Mouse (Mus musculus) neural tube, embryonic 12.5 days (tissue): Measurements from ENCODE around the gene Hnrnpul2. TPM values are rescaled to one million over a fixed set of nuclear protein-coding genes. Genes with fewer than 3 reads are reported as not detected.
A peak's percentile ranks its signal among the peaks of the same experiment; 100 is the strongest.
"Not testable (repeated sequence)": the region's sequence is repeated elsewhere in the genome, so short reads cannot be mapped to it uniquely, and the experiment has no call there.

ENCODE experiments used
- ATAC-seq: fragments of 200-750 bp; cut with Nextera tagmentation; 2 replicates; pipeline ENCODE4 v1.8.0; 2017; ENCODE audit warnings: low read depth, mild to moderate bottlenecking, moderate TSS enrichment, moderate library complexity; ENCODE audit not compliant: low FRiP score
- H3K27ac ChIP-seq: fragments of 300-500 bp; sonication (generic); 2 replicates; pipeline ENCODE4 v1.5.1; 2016
- H3K27me3 ChIP-seq: fragments of 300-500 bp; sonication (generic); replicated peaks from 2 replicates; pipeline ENCODE4 v1.6.1; 2016; ENCODE audit warnings: mild to moderate bottlenecking
- H3K36me3 ChIP-seq: fragments of 300-500 bp; sonication (generic); 2 replicates; pipeline ENCODE4 v1.6.1; 2016; ENCODE audit warnings: mild to moderate bottlenecking
- H3K4me1 ChIP-seq: fragments of 300-500 bp; sonication (generic); 2 replicates; pipeline ENCODE4 v1.6.1; 2016
- H3K4me2 ChIP-seq: fragments of 300-500 bp; sonication (generic); replicated peaks from 2 replicates; pipeline ENCODE4 v1.6.1; 2016; ENCODE audit warnings: mild to moderate bottlenecking
- H3K4me3 ChIP-seq: fragments of 300-500 bp; sonication (generic); 2 replicates; pipeline ENCODE4 v1.5.1; 2016
- H3K9ac ChIP-seq: fragments of 300-500 bp; sonication (generic); 2 replicates; pipeline ENCODE4 v1.6.1; 2016; ENCODE audit warnings: mild to moderate bottlenecking
- H3K9me3 ChIP-seq: fragments of 300-500 bp; sonication (generic); 2 replicates; pipeline ENCODE4 v1.6.1; 2016; ENCODE audit warnings: mild to moderate bottlenecking
- WGBS: fragments of 180-500 bp; shearing (Covaris S2); methylation state at CpG from one replicate; pipeline ENCODE4 v1.1.7; 2016; 5-methylcytosine and 5-hydroxymethylcytosine counted together
- polyA plus RNA-seq: library from polyadenylated mRNA; unstranded; fragments of >200 nt; fragmentation: Nextera tagmentation; extraction: Ambion mirVana; gene quantifications from 2 replicates; pipeline ENCODE4 v1.2.1, GENCODE M21; 2016

Hnrnpul2 gene
- polyA plus RNA-seq, 1 experiment from 2014 or later = 5.7 TPM

GRCm38 (mm10) chr19:8841012-8841411 lies 21.2 kb downstream of the Hnrnpul2 start:
- peak overlapping the region; percentile 64 for H3K9ac ChIP-seq
- H3K4me2 ChIP-seq = peak overlapping the region; percentile 75
- no peaks in the 10 kb centered on the region for H3K9me3 ChIP-seq
- 92% methylated on average over 7 of the region's 7 CpGs for WGBS
- H3K27ac ChIP-seq = no peak overlapping the region
- no peaks in the 10 kb centered on the region for H3K27me3 ChIP-seq
- H3K4me1 ChIP-seq = peaks cover 32% of the 10 kb centered on the region
- H3K36me3 ChIP-seq = peaks cover 18% of the 10 kb centered on the region
- peak overlapping the region; percentile 52 for H3K4me3 ChIP-seq
- ATAC-seq = no peak

GRCm38 (mm10) chr19:8842961-8843360 lies 23.2 kb downstream of the Hnrnpul2 start:
- Histone ChIP-seq H3K4me1 (peaks cover 32% of the 10 kb centered on the region), H3K9me3 (no peaks in the 10 kb centered on the region), H3K36me3 (peaks cover 34% of the 10 kb centered on the region), H3K4me2 (no peak overlapping the region), H3K9ac (no peak overlapping the region), H3K27me3 (no peaks in the 10 kb centered on the region), H3K4me3 (no peak overlapping the region), H3K27ac (no peak overlapping the region)
- 92% methylated on average over 6 of the region's 6 CpGs for WGBS
- ATAC-seq = no peak

- ATAC-seq = no peak
- H3K27ac ChIP-seq = no peak overlapping the region
- peaks cover 18% of the 10 kb centered on the region for H3K4me1 ChIP-seq
- H3K36me3 ChIP-seq = peaks cover 46% of the 10 kb centered on the region
- no peaks in the 10 kb centered on the region for H3K9me3 ChIP-seq
- no peak overlapping the region for H3K4me3 ChIP-seq
- no peak overlapping the region for H3K4me2 ChIP-seq
- H3K27me3 ChIP-seq = no peaks in the 10 kb centered on the region
- H3K9ac ChIP-seq = no peak overlapping the region
- 71% methylated on average over 5 of the region's 5 CpGs for WGBS
These were observed 24.7 kb downstream of the Hnrnpul2 start for GRCm38 (mm10) chr19:8844371-8845129.

- no peak overlapping the region for H3K4me3 ChIP-seq
- H3K27me3 ChIP-seq = no peaks in the 10 kb centered on the region; the same call in 1 of the 2 replicates
- no peaks in the 10 kb centered on the region for H3K9me3 ChIP-seq
- ATAC-seq = no peak
- peaks cover 35% of the 10 kb centered on the region for H3K36me3 ChIP-seq
- no peak overlapping the region for H3K27ac ChIP-seq
- no peak overlapping the region for H3K9ac ChIP-seq
- H3K4me1 ChIP-seq = no peaks in the 10 kb centered on the region
- 93% methylated on average over 5 of the region's 5 CpGs for WGBS
- H3K4me2 ChIP-seq = no peak overlapping the region
These were observed 28.5 kb downstream of the Hnrnpul2 start for GRCm38 (mm10) chr19:8848356-8848755.

- Histone ChIP-seq H3K36me3 (peaks cover 35% of the 10 kb centered on the region), H3K9me3 (no peaks in the 10 kb centered on the region), H3K4me3 (no peak within 1 kb of the TSS), H3K27ac (no peak within 1 kb of the TSS), H3K4me2 (no peak within 1 kb of the TSS), H3K9ac (no peak within 1 kb of the TSS), H3K27me3 (no peaks in the 10 kb centered on the region; the same call in 1 of the 2 replicates), H3K4me1 (no peaks in the 10 kb centered on the region)
- ATAC-seq = no peak
- WGBS = 44% methylated on average over 7 of the region's 7 CpGs
These were observed 30.6 kb downstream of the Hnrnpul2 start, which contains the start of gene Lrrn4cl for GRCm38 (mm10) chr19:8850402-8850901. TSS of gene Lrrn4cl (plus strand) at chr19:8850768.

GRCm38 (mm10) chr19:8851639-8852038 lies 31.8 kb downstream of the Hnrnpul2 start:
- 54% methylated on average over 7 of the region's 7 CpGs for WGBS
- Histone ChIP-seq H3K9ac (no peak overlapping the region), H3K4me3 (no peak overlapping the region), H3K27ac (no peak overlapping the region), H3K36me3 (peaks cover 25% of the 10 kb centered on the region), H3K9me3 (no peaks in the 10 kb centered on the region), H3K27me3 (no peaks in the 10 kb centered on the region; the same call in 1 of the 2 replicates), H3K4me1 (no peaks in the 10 kb centered on the region), H3K4me2 (no peak overlapping the region)
- ATAC-seq = no peak

- 63% methylated on average over 10 of the region's 10 CpGs for WGBS
- H3K4me1 ChIP-seq = no peaks in the 10 kb centered on the region
- no peak for ATAC-seq
- no peak overlapping the region for H3K27ac ChIP-seq
- H3K36me3 ChIP-seq = peaks cover 17% of the 10 kb centered on the region
- no peaks in the 10 kb centered on the region for H3K9me3 ChIP-seq
- no peak overlapping the region for H3K4me2 ChIP-seq
- no peak overlapping the region for H3K4me3 ChIP-seq
- H3K27me3 ChIP-seq = no peaks in the 10 kb centered on the region; the same call in 1 of the 2 replicates
- no peak overlapping the region for H3K9ac ChIP-seq
These were observed 32.6 kb downstream of the Hnrnpul2 start for GRCm38 (mm10) chr19:8852236-8852928.

GRCm38 (mm10) chr19:8853117-8853516 lies 33.3 kb downstream of the Hnrnpul2 start:
- Histone ChIP-seq H3K4me2 (no peak overlapping the region), H3K27ac (no peak overlapping the region)

GRCm38 (mm10) chr19:8857689-8858088 lies 37.9 kb downstream of the Hnrnpul2 start:
- H3K36me3 ChIP-seq = no peaks in the 10 kb centered on the region
- H3K27me3 ChIP-seq = no peaks in the 10 kb centered on the region
- H3K9me3 ChIP-seq = no peaks in the 10 kb centered on the region
- no peak overlapping the region for H3K9ac ChIP-seq
- no peak overlapping the region for H3K4me3 ChIP-seq
- WGBS = 40% methylated on average over 4 of the region's 4 CpGs
- no peak overlapping the region for H3K4me2 ChIP-seq
- ATAC-seq = no peak
- H3K4me1 ChIP-seq = no peaks in the 10 kb centered on the region
- H3K27ac ChIP-seq = no peak overlapping the region

More at GRCm38 (mm10) chr19:8853117-8853516, 33.3 kb downstream of the Hnrnpul2 start:
- no peak for ATAC-seq
- 82% methylated on average over 3 of the region's 3 CpGs for WGBS
- Histone ChIP-seq H3K4me3 (no peak overlapping the region), H3K9ac (no peak overlapping the region), H3K36me3 (peaks cover 11% of the 10 kb centered on the region; the same call in 1 of the 2 replicates), H3K9me3 (no peaks in the 10 kb centered on the region), H3K4me1 (no peaks in the 10 kb centered on the region), H3K27me3 (no peaks in the 10 kb centered on the region; the same call in 1 of the 2 replicates)

GRCm38 (mm10) chr19:8859018-8859417 lies 39.2 kb downstream of the Hnrnpul2 start:
- 24% methylated on average over 1 of the region's 1 CpGs for WGBS
- no peaks in the 10 kb centered on the region for H3K36me3 ChIP-seq
- H3K4me3 ChIP-seq = no peak overlapping the region
- ATAC-seq = no peak
- H3K9ac ChIP-seq = no peak overlapping the region
- no peak overlapping the region for H3K4me2 ChIP-seq
- H3K4me1 ChIP-seq = no peaks in the 10 kb centered on the region
- H3K27ac ChIP-seq = no peak overlapping the region
- H3K9me3 ChIP-seq = no peaks in the 10 kb centered on the region
- H3K27me3 ChIP-seq = no peaks in the 10 kb centered on the region

GRCm38 (mm10) chr19:8864265-8864664 lies 44.5 kb downstream of the Hnrnpul2 start:
- no peak overlapping the region for H3K4me3 ChIP-seq
- no peak for ATAC-seq
- H3K9me3 ChIP-seq = no peaks in the 10 kb centered on the region
- WGBS = 82% methylated on average over 6 of the region's 6 CpGs
- H3K36me3 ChIP-seq = no peaks in the 10 kb centered on the region
- no peaks in the 10 kb centered on the region for H3K4me1 ChIP-seq
- no peak overlapping the region for H3K4me2 ChIP-seq
- H3K27me3 ChIP-seq = no peaks in the 10 kb centered on the region
- no peak overlapping the region for H3K27ac ChIP-seq
- no peak overlapping the region for H3K9ac ChIP-seq

GRCm38 (mm10) chr19:8870381-8870780 lies 50.6 kb downstream of the Hnrnpul2 start:
- Histone ChIP-seq H3K4me2 (peak overlapping the region; percentile 92), H3K4me3 (peak overlapping the region; percentile 79; the same call in 1 of the 2 replicates), H3K36me3 (peaks cover 22% of the 10 kb centered on the region)
- H3K27ac ChIP-seq, ATAC-seq, H3K4me1 ChIP-seq, H3K9ac ChIP-seq, H3K9me3 ChIP-seq, H3K27me3 ChIP-seq: not testable (repeated sequence)
- 70% methylated on average over 3 of the region's 3 CpGs for WGBS
